Mouse (Mus musculus): Measurements from ENCODE around the gene Tcp11. TPM values are rescaled to one million over a fixed set of nuclear protein-coding genes. Genes with fewer than 3 reads are reported as not detected.

The Tcp11 gene
- polyA plus RNA-seq, 1 experiment from 2014 or later, result 1.8 TPM

Other genes with a start within 250 kb of the Tcp11 start
- 255 and 264 TPM in 2 replicates for gene Snrpc, start 242.5 kb downstream of the Tcp11 start, polyA plus RNA-seq (2015; fragmentation: Nextera tagmentation; extraction: Ambion mirVana)
- gene Uhrf1bp1, start 224.2 kb downstream of the Tcp11 start, polyA plus RNA-seq (2015; fragmentation: Nextera tagmentation; extraction: Ambion mirVana), result 6.6 and 6.8 TPM in 2 replicates
- gene Anks1, start 171.3 kb downstream of the Tcp11 start, polyA plus RNA-seq (2015; fragmentation: Nextera tagmentation; extraction: Ambion mirVana), result 27.8 and 36.5 TPM in 2 replicates
- gene Taf11, start 170.8 kb downstream of the Tcp11 start, polyA plus RNA-seq (2015; fragmentation: Nextera tagmentation; extraction: Ambion mirVana), result 67.1 and 72.7 TPM in 2 replicates
- gene Scube3, start 61.5 kb upstream of the Tcp11 start, polyA plus RNA-seq (2015; fragmentation: Nextera tagmentation; extraction: Ambion mirVana), result 4.7 and 4.9 TPM in 2 replicates
- gene Zfp523, start 96.5 kb upstream of the Tcp11 start, polyA plus RNA-seq (2015; fragmentation: Nextera tagmentation; extraction: Ambion mirVana), result 34.4 and 40.3 TPM in 2 replicates
- 4.5 and 4.6 TPM in 2 replicates for gene Def6, start 127.1 kb upstream of the Tcp11 start, polyA plus RNA-seq (2015; fragmentation: Nextera tagmentation; extraction: Ambion mirVana)
- gene Ppard, start 152.1 kb upstream of the Tcp11 start, polyA plus RNA-seq (2015; fragmentation: Nextera tagmentation; extraction: Ambion mirVana), result 1.2 and 1.3 TPM in 2 replicates
- gene Fance, start 232.9 kb upstream of the Tcp11 start, polyA plus RNA-seq (2015; fragmentation: Nextera tagmentation; extraction: Ambion mirVana), result 20.9 and 25.0 TPM in 2 replicates
- gene Rpl10a, start 247.8 kb upstream of the Tcp11 start, polyA plus RNA-seq (2015; fragmentation: Nextera tagmentation; extraction: Ambion mirVana), result 354 and 367 TPM in 2 replicates

All from forebrain, embryonic 16.5 days (tissue).